Mouse (Mus musculus): ENCODE measurements around the gene Selp. TPM values are rescaled to one million over a fixed set of nuclear protein-coding genes. Genes with fewer than 3 reads are reported as not detected.

Selp gene
- polyA plus RNA-seq, 1 experiment: 0.03 TPM

GRCm38 (mm10) chr1:164077031-164077430 lies 38.0 kb upstream of the Selp start:
- H3K9me3 ChIP-seq (ENCODE audit: control insufficient read depth, low read length): no peaks in the 10 kb centered on the region
- no peak overlapping the region for H3K4me3 ChIP-seq (replicated peaks)
- TF ChIP-seq TAL1 (IDR thresholded peaks at IDR 0.05; ENCODE audit: low read length) (no peak), GATA1 (IDR thresholded peaks at IDR 0.05; ENCODE audit: low read length) (no peak)
- H3K27me3 ChIP-seq (ENCODE audit: control insufficient read depth): no peaks in the 10 kb centered on the region
- H3K36me3 ChIP-seq (ENCODE audit: control insufficient read depth): no peaks in the 10 kb centered on the region
- H3K4me1 ChIP-seq (ENCODE audit: control insufficient read depth): no peaks in the 10 kb centered on the region

- Histone ChIP-seq H3K36me3 (ENCODE audit: control insufficient read depth) (no peaks in the 10 kb centered on the region), H3K4me3 (replicated peaks) (no peak overlapping the region), H3K27me3 (ENCODE audit: control insufficient read depth) (no peaks in the 10 kb centered on the region), H3K4me1 (ENCODE audit: control insufficient read depth) (no peaks in the 10 kb centered on the region), H3K9me3 (ENCODE audit: control insufficient read depth, low read length) (no peaks in the 10 kb centered on the region)
- TF ChIP-seq TAL1 (IDR thresholded peaks at IDR 0.05; ENCODE audit: low read length) (no peak), GATA1 (IDR thresholded peaks at IDR 0.05; ENCODE audit: low read length) (no peak)
Observed at GRCm38 (mm10) chr1:164078323-164078741, 36.7 kb upstream of the Selp start.

- Histone ChIP-seq H3K27me3 (ENCODE audit: control insufficient read depth) (no peaks in the 10 kb centered on the region), H3K4me3 (replicated peaks) (no peak overlapping the region), H3K4me1 (ENCODE audit: control insufficient read depth) (no peaks in the 10 kb centered on the region), H3K9me3 (ENCODE audit: control insufficient read depth, low read length) (no peaks in the 10 kb centered on the region), H3K36me3 (ENCODE audit: control insufficient read depth) (no peaks in the 10 kb centered on the region)
- TF ChIP-seq TAL1 (IDR thresholded peaks at IDR 0.05; ENCODE audit: low read length) (no peak), GATA1 (IDR thresholded peaks at IDR 0.05; ENCODE audit: low read length) (no peak)
Observed at GRCm38 (mm10) chr1:164079091-164079490, 36.0 kb upstream of the Selp start.

DNA sequence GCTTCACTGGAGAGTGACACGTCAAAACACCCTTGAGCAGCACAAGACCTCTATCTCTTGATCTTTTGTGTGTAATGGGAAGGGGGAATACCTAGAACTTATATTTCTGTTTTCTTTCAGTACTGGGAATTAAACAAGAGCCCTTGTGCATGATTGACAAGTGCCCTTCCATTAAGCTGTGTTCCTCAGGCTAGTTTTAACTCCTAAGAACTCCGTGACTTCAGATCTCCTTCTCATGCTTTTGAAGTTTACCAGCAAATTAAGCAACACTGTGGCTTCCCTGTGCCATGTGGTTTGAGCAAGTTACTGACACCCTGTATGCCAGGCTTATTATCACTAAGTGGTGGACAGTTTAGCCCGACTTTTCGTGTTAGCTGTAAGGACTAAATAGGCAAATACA lies 32.0 kb upstream of the Selp start:
- Histone ChIP-seq H3K27me3 (ENCODE audit: control insufficient read depth) (no peaks in the 10 kb centered on the region), H3K36me3 (ENCODE audit: control insufficient read depth) (no peaks in the 10 kb centered on the region), H3K9me3 (ENCODE audit: control insufficient read depth, low read length) (no peaks in the 10 kb centered on the region), H3K4me3 (replicated peaks) (no peak overlapping the region), H3K4me1 (ENCODE audit: control insufficient read depth) (no peaks in the 10 kb centered on the region)
- TF ChIP-seq TAL1 (IDR thresholded peaks at IDR 0.05; ENCODE audit: low read length) (no peak), GATA1 (IDR thresholded peaks at IDR 0.05; ENCODE audit: low read length) (no peak)

DNA sequence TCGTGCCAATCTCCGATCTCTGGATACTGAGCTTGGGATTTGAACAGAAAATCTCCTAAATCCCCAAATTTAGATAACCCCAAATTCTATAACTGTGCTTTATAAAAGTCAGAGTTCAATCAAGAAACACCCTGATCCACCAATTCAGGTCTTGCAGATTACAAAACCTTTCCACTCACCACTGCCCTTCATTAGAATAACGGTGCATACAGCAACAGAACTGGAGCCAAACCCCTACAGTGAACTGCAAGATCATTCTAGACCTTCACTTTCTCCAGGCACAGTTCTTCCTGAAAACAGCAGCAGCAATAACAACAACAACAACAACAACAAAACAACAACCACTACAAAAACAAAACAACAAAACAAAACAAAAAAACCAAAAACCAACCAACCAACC lies 28.3 kb upstream of the Selp start:
- H3K36me3 ChIP-seq (ENCODE audit: control insufficient read depth): no peaks in the 10 kb centered on the region
- no peaks in the 10 kb centered on the region for H3K4me1 ChIP-seq (ENCODE audit: control insufficient read depth)
- TF ChIP-seq TAL1 (IDR thresholded peaks at IDR 0.05; ENCODE audit: low read length): no peak
- TF ChIP-seq GATA1 (IDR thresholded peaks at IDR 0.05; ENCODE audit: low read length): no peak
- no peaks in the 10 kb centered on the region for H3K9me3 ChIP-seq (ENCODE audit: control insufficient read depth, low read length)
- H3K4me3 ChIP-seq (replicated peaks): no peak overlapping the region
- H3K27me3 ChIP-seq (ENCODE audit: control insufficient read depth): no peaks in the 10 kb centered on the region

GRCm38 (mm10) chr1:164087872-164088271 lies 27.2 kb upstream of the Selp start:
- H3K36me3 ChIP-seq (ENCODE audit: control insufficient read depth): no peaks in the 10 kb centered on the region
- no peak overlapping the region for H3K4me3 ChIP-seq (replicated peaks)
- H3K27me3 ChIP-seq (ENCODE audit: control insufficient read depth): no peaks in the 10 kb centered on the region
- no peaks in the 10 kb centered on the region for H3K4me1 ChIP-seq (ENCODE audit: control insufficient read depth)
- no peaks in the 10 kb centered on the region for H3K9me3 ChIP-seq (ENCODE audit: control insufficient read depth, low read length)
- no peak for TF ChIP-seq GATA1 (IDR thresholded peaks at IDR 0.05; ENCODE audit: low read length)
- TF ChIP-seq TAL1 (IDR thresholded peaks at IDR 0.05; ENCODE audit: low read length): no peak

DNA sequence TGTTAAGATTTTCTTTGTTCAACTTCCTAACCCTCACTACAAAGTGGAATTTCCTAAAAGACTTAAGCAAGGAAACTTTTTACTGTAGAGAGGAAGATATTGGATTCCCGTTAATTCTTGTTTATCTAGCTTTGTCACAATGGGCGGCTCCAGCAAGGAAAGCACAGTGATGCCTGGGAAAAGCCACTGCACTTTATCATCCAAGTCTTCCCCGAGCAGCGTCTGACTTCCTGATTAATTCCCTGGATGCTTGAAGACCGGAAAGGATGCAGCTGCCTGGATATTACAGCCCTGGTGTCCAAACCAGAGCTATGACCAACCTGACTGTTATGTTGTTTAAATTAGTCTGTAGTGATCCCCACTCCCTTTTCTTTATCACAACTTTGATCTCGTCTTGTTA lies 18.3 kb upstream of the Selp start:
- no peaks in the 10 kb centered on the region for H3K9me3 ChIP-seq (ENCODE audit: control insufficient read depth, low read length)
- H3K36me3 ChIP-seq (ENCODE audit: control insufficient read depth): no peaks in the 10 kb centered on the region
- TF ChIP-seq GATA1 (IDR thresholded peaks at IDR 0.05; ENCODE audit: low read length) (no peak), TAL1 (IDR thresholded peaks at IDR 0.05; ENCODE audit: low read length) (no peak)
- H3K4me3 ChIP-seq (replicated peaks): no peak overlapping the region
- no peaks in the 10 kb centered on the region for H3K27me3 ChIP-seq (ENCODE audit: control insufficient read depth)
- H3K4me1 ChIP-seq (ENCODE audit: control insufficient read depth): no peaks in the 10 kb centered on the region

GRCm38 (mm10) chr1:164097911-164098310 lies 17.2 kb upstream of the Selp start:
- no peaks in the 10 kb centered on the region for H3K4me1 ChIP-seq (ENCODE audit: control insufficient read depth)
- H3K9me3 ChIP-seq (ENCODE audit: control insufficient read depth, low read length): no peaks in the 10 kb centered on the region
- no peaks in the 10 kb centered on the region for H3K36me3 ChIP-seq (ENCODE audit: control insufficient read depth)
- TF ChIP-seq GATA1 (IDR thresholded peaks at IDR 0.05; ENCODE audit: low read length) (no peak), TAL1 (IDR thresholded peaks at IDR 0.05; ENCODE audit: low read length) (no peak)
- H3K27me3 ChIP-seq (ENCODE audit: control insufficient read depth): no peaks in the 10 kb centered on the region
- no peak overlapping the region for H3K4me3 ChIP-seq (replicated peaks)

- no peak for TF ChIP-seq GATA1 (IDR thresholded peaks at IDR 0.05; ENCODE audit: low read length)
- Histone ChIP-seq H3K4me3 (replicated peaks) (no peak overlapping the region), H3K9me3 (ENCODE audit: control insufficient read depth, low read length) (no peaks in the 10 kb centered on the region), H3K4me1 (ENCODE audit: control insufficient read depth) (no peaks in the 10 kb centered on the region), H3K36me3 (ENCODE audit: control insufficient read depth) (no peaks in the 10 kb centered on the region), H3K27me3 (ENCODE audit: control insufficient read depth) (no peaks in the 10 kb centered on the region)
Observed at GRCm38 (mm10) chr1:164098372-164098771, 16.7 kb upstream of the Selp start.

DNA sequence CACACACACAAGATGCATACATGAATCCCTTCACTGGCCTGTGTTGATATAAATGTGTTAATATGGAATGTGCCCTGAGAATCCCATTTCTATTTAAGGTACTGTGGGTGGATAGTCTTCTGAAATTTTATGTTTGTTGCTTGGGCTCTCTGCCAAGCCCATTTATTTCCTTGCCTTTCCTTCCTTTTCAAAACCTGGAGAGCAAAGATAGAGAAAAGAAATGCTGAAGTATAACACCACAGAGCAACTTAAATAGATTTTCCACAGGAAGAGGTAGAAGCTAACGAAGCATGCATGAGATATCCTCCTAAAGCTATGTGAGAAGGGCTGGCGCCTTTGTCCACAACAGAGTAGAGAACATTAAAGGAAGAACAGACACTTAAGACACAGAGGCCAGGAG lies 5.3 kb upstream of the Selp start:
- Histone ChIP-seq H3K4me1 (ENCODE audit: control insufficient read depth) (no peaks in the 10 kb centered on the region), H3K27me3 (ENCODE audit: control insufficient read depth) (no peaks in the 10 kb centered on the region), H3K9me3 (ENCODE audit: control insufficient read depth, low read length) (no peaks in the 10 kb centered on the region), H3K36me3 (ENCODE audit: control insufficient read depth) (no peaks in the 10 kb centered on the region), H3K4me3 (replicated peaks) (no peak overlapping the region)
- TF ChIP-seq TAL1 (IDR thresholded peaks at IDR 0.05; ENCODE audit: low read length): no peak
- no peak for TF ChIP-seq GATA1 (IDR thresholded peaks at IDR 0.05; ENCODE audit: low read length)
